Mouse (Mus musculus): ENCODE data around the gene AC129217.1. TPM values are rescaled to one million over a fixed set of nuclear protein-coding genes. Genes with fewer than 3 reads are reported as not detected.

The AC129217.1 gene
- total RNA-seq, 2 experiments from 2014 or later, result not detected

Other genes starting within 250 kb of the AC129217.1 start
Only the 30 nearest of the 33 such genes appear.
- gene Slc3a2, start 106.4 kb upstream of the AC129217.1 start, total RNA-seq (2015; ENCODE audit: low replicate concordance), result 150 and 218 TPM in 2 replicates
- gene Slc3a2, start 106.4 kb upstream of the AC129217.1 start, total RNA-seq (2017; ENCODE audit: low replicate concordance), result 337 and 409 TPM in 2 replicates
- gene Wdr74, start 93.9 kb upstream of the AC129217.1 start, total RNA-seq (2015; ENCODE audit: low replicate concordance), result 7.9 and 61.9 TPM in 2 replicates
- gene Wdr74, start 93.9 kb upstream of the AC129217.1 start, total RNA-seq (2017; ENCODE audit: low replicate concordance), result 15.3 and 18.3 TPM in 2 replicates
- gene 1700092M07Rik, start 89.1 kb upstream of the AC129217.1 start, total RNA-seq (2015; ENCODE audit: low replicate concordance), result not detected in 2 replicates
- not detected in 2 replicates for gene 1700092M07Rik, start 89.1 kb upstream of the AC129217.1 start, total RNA-seq (2017; ENCODE audit: low replicate concordance)
- 105 and 119 TPM in 2 replicates for gene Stx5a, start 88.4 kb upstream of the AC129217.1 start, total RNA-seq (2015; ENCODE audit: low replicate concordance)
- 161 and 226 TPM in 2 replicates for gene Stx5a, start 88.4 kb upstream of the AC129217.1 start, total RNA-seq (2017; ENCODE audit: low replicate concordance)
- gene Nxf1, start 72.7 kb upstream of the AC129217.1 start, total RNA-seq (2015; ENCODE audit: low replicate concordance), result 135 and 146 TPM in 2 replicates
- 35.0 and 81.7 TPM in 2 replicates for gene Nxf1, start 72.7 kb upstream of the AC129217.1 start, total RNA-seq (2017; ENCODE audit: low replicate concordance)
- gene Tmem223, start 58.8 kb upstream of the AC129217.1 start, total RNA-seq (2015; ENCODE audit: low replicate concordance), result 9.4 and 11.0 TPM in 2 replicates
- gene Tmem223, start 58.8 kb upstream of the AC129217.1 start, total RNA-seq (2017; ENCODE audit: low replicate concordance), result 3.1 and 6.8 TPM in 2 replicates
- gene Tmem179b, start 55.3 kb upstream of the AC129217.1 start, total RNA-seq (2015; ENCODE audit: low replicate concordance), result 55.1 and 59.6 TPM in 2 replicates
- gene Tmem179b, start 55.3 kb upstream of the AC129217.1 start, total RNA-seq (2017; ENCODE audit: low replicate concordance), result 24.3 and 37.4 TPM in 2 replicates
- 1.2 and 5.9 TPM in 2 replicates for gene Taf6l, start 43.4 kb upstream of the AC129217.1 start, total RNA-seq (2015; ENCODE audit: low replicate concordance)
- 1.0 and 9.5 TPM in 2 replicates for gene Taf6l, start 43.4 kb upstream of the AC129217.1 start, total RNA-seq (2017; ENCODE audit: low replicate concordance)
- gene Polr2g, start 31.2 kb upstream of the AC129217.1 start, total RNA-seq (2015; ENCODE audit: low replicate concordance), result 21.5 and 23.0 TPM in 2 replicates
- 9.9 and 20.1 TPM in 2 replicates for gene Polr2g, start 31.2 kb upstream of the AC129217.1 start, total RNA-seq (2017; ENCODE audit: low replicate concordance)
- 0.42 TPM in 1 of 2 replicates, not detected in the other for gene Zbtb3, start 27.2 kb upstream of the AC129217.1 start, total RNA-seq (2015; ENCODE audit: low replicate concordance)
- 0.60 TPM in 1 of 2 replicates, not detected in the other for gene Zbtb3, start 27.2 kb upstream of the AC129217.1 start, total RNA-seq (2017; ENCODE audit: low replicate concordance)
- gene Ttc9c, start 10.4 kb upstream of the AC129217.1 start, total RNA-seq (2015; ENCODE audit: low replicate concordance), result 10.0 and 13.6 TPM in 2 replicates
- 13.8 and 20.1 TPM in 2 replicates for gene Ttc9c, start 10.4 kb upstream of the AC129217.1 start, total RNA-seq (2017; ENCODE audit: low replicate concordance)
- 14.4 and 27.4 TPM in 2 replicates for gene Hnrnpul2, start 9.8 kb upstream of the AC129217.1 start, total RNA-seq (2015; ENCODE audit: low replicate concordance)
- gene Hnrnpul2, start 9.8 kb upstream of the AC129217.1 start, total RNA-seq (2017; ENCODE audit: low replicate concordance), result 42.6 and 58.0 TPM in 2 replicates
- gene Bscl2, start 7.7 kb downstream of the AC129217.1 start, total RNA-seq (2015; ENCODE audit: low replicate concordance), result 28.8 and 40.3 TPM in 2 replicates
- gene Bscl2, start 7.7 kb downstream of the AC129217.1 start, total RNA-seq (2017; ENCODE audit: low replicate concordance), result 12.7 and 16.4 TPM in 2 replicates
- not detected in 2 replicates for gene Gng3, start 9.4 kb downstream of the AC129217.1 start, total RNA-seq (2015; ENCODE audit: low replicate concordance)
- gene Gng3, start 9.4 kb downstream of the AC129217.1 start, total RNA-seq (2017; ENCODE audit: low replicate concordance), result 0.56 TPM in 1 of 2 replicates, not detected in the other
- gene Lrrn4cl, start 21.0 kb downstream of the AC129217.1 start, total RNA-seq (2015; ENCODE audit: low replicate concordance), result not detected in 2 replicates
- not detected in 2 replicates for gene Lrrn4cl, start 21.0 kb downstream of the AC129217.1 start, total RNA-seq (2017; ENCODE audit: low replicate concordance)
- gene Ubxn1, start 41.7 kb downstream of the AC129217.1 start, total RNA-seq (2015; ENCODE audit: low replicate concordance), result 18.6 and 20.6 TPM in 2 replicates
- 43.0 and 65.7 TPM in 2 replicates for gene Ubxn1, start 41.7 kb downstream of the AC129217.1 start, total RNA-seq (2017; ENCODE audit: low replicate concordance)
- gene Uqcc3, start 51.1 kb downstream of the AC129217.1 start, total RNA-seq (2015; ENCODE audit: low replicate concordance), result 1.5 and 8.4 TPM in 2 replicates
- 11.8 and 12.3 TPM in 2 replicates for gene Uqcc3, start 51.1 kb downstream of the AC129217.1 start, total RNA-seq (2017; ENCODE audit: low replicate concordance)
- gene Lbhd1, start 54.0 kb downstream of the AC129217.1 start, total RNA-seq (2015; ENCODE audit: low replicate concordance), result 24.2 and 24.4 TPM in 2 replicates
- gene Lbhd1, start 54.0 kb downstream of the AC129217.1 start, total RNA-seq (2017; ENCODE audit: low replicate concordance), result 6.0 and 23.1 TPM in 2 replicates
- gene Gm49403, start 54.2 kb downstream of the AC129217.1 start, total RNA-seq (2015; ENCODE audit: low replicate concordance), result not detected in 2 replicates
- gene Gm49403, start 54.2 kb downstream of the AC129217.1 start, total RNA-seq (2017; ENCODE audit: low replicate concordance), result not detected in 2 replicates
- gene 1810009A15Rik, start 59.1 kb downstream of the AC129217.1 start, total RNA-seq (2015; ENCODE audit: low replicate concordance), result 14.6 and 21.3 TPM in 2 replicates
- gene 1810009A15Rik, start 59.1 kb downstream of the AC129217.1 start, total RNA-seq (2017; ENCODE audit: low replicate concordance), result 13.5 and 23.3 TPM in 2 replicates
- gene Gm49416, start 59.2 kb downstream of the AC129217.1 start, total RNA-seq (2015; ENCODE audit: low replicate concordance), result not detected in 2 replicates
- not detected in 2 replicates for gene Gm49416, start 59.2 kb downstream of the AC129217.1 start, total RNA-seq (2017; ENCODE audit: low replicate concordance)
- 2.3 and 7.1 TPM in 2 replicates for gene Ints5, start 63.2 kb downstream of the AC129217.1 start, total RNA-seq (2015; ENCODE audit: low replicate concordance)
- 4.7 and 5.4 TPM in 2 replicates for gene Ints5, start 63.2 kb downstream of the AC129217.1 start, total RNA-seq (2017; ENCODE audit: low replicate concordance)
- 12.7 and 20.9 TPM in 2 replicates for gene Ganab, start 68.3 kb downstream of the AC129217.1 start, total RNA-seq (2015; ENCODE audit: low replicate concordance)
- 19.5 and 20.4 TPM in 2 replicates for gene Ganab, start 68.3 kb downstream of the AC129217.1 start, total RNA-seq (2017; ENCODE audit: low replicate concordance)
- 12.5 and 14.2 TPM in 2 replicates for gene B3gat3, start 90.6 kb downstream of the AC129217.1 start, total RNA-seq (2015; ENCODE audit: low replicate concordance)
- gene B3gat3, start 90.6 kb downstream of the AC129217.1 start, total RNA-seq (2017; ENCODE audit: low replicate concordance), result 11.1 and 12.4 TPM in 2 replicates
- gene Rom1, start 99.6 kb downstream of the AC129217.1 start, total RNA-seq (2015; ENCODE audit: low replicate concordance), result 1.2 TPM in 1 of 2 replicates, not detected in the other
- gene Rom1, start 99.6 kb downstream of the AC129217.1 start, total RNA-seq (2017; ENCODE audit: low replicate concordance), result 1.7 and 3.0 TPM in 2 replicates
- gene Eml3, start 99.8 kb downstream of the AC129217.1 start, total RNA-seq (2015; ENCODE audit: low replicate concordance), result 1.7 and 4.8 TPM in 2 replicates
- 6.3 and 8.3 TPM in 2 replicates for gene Eml3, start 99.8 kb downstream of the AC129217.1 start, total RNA-seq (2017; ENCODE audit: low replicate concordance)
- gene Mta2, start 112.1 kb downstream of the AC129217.1 start, total RNA-seq (2015; ENCODE audit: low replicate concordance), result 16.9 and 22.8 TPM in 2 replicates
- 39.5 and 54.4 TPM in 2 replicates for gene Mta2, start 112.1 kb downstream of the AC129217.1 start, total RNA-seq (2017; ENCODE audit: low replicate concordance)
- 1.0 and 2.7 TPM in 2 replicates for gene Tut1, start 124.1 kb downstream of the AC129217.1 start, total RNA-seq (2015; ENCODE audit: low replicate concordance)
- gene Tut1, start 124.1 kb downstream of the AC129217.1 start, total RNA-seq (2017; ENCODE audit: low replicate concordance), result 2.3 and 6.8 TPM in 2 replicates
- gene Eef1g, start 137.3 kb downstream of the AC129217.1 start, total RNA-seq (2015; ENCODE audit: low replicate concordance), result 181 and 213 TPM in 2 replicates
- gene Eef1g, start 137.3 kb downstream of the AC129217.1 start, total RNA-seq (2017; ENCODE audit: low replicate concordance), result 105 and 149 TPM in 2 replicates
- gene Ahnak, start 159.5 kb downstream of the AC129217.1 start, total RNA-seq (2015; ENCODE audit: low replicate concordance), result 19.0 and 20.0 TPM in 2 replicates
- gene Ahnak, start 159.5 kb downstream of the AC129217.1 start, total RNA-seq (2017; ENCODE audit: low replicate concordance), result 24.3 and 30.2 TPM in 2 replicates